Mouse (Mus musculus): ENCODE results near the gene Ism1.
A peak's percentile ranks its signal among the peaks of the same experiment; 100 is the strongest.

The Ism1 gene

DNA sequence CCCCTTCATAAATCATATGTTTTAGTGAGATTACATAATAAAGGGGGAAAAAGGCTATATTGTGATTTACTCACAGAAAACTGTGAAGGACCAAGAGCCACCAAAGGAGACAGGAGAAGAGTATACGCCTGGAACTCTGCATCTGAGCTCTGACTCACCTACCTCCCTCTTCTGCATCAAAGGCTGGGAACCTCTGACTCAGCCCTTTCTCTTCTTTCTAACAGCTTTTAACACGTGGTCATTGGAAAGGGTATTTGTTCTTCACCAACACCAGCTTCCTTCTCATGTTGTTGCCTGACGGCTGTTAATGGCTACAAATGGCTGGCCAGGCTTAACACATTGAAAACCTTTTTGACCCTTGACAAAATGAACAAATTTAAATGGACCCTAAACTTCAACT, 36.2 kb downstream of the Ism1 start:
- DNase-seq (ENCODE audit: low read depth) = no peak

DNA sequence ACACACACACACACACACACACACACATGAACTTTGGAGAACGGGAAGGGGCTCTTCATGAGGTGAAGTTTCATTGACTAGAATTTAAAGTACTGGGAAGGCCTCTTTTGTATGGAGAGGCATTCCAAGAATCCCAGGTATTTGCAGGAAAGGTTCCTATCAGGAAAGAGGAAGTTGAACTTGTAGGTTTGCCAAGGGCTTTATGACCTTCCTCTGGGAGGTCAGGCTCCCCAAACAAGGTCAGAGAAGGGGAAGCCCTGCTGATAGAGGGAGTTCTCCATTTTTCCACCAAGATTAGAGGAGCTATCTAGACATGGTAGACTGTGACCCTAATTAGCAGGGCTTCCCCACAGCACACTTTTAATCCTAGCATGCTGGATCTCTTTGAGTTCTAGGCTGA, 39.8 kb downstream of the Ism1 start:
- no peak for DNase-seq (ENCODE audit: low read depth)

DNA sequence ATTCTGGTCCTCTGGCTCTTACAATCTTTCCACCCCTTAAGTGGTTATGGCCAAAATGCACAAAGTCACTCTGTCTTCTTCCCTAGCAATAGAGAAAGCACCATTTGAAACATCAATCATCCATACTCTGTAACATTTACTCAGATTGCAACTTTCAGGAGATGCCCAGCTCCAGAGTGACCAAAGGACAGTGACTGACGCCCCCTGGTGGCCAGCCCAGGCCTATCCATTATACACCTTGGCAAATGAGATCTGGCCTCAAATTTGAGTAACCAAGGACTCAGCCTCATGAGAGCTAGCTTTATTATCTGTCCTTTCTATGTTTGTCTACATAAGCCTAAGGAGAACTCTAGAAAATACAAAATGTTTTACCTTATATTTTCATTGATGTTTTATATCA, 44.7 kb downstream of the Ism1 start:
- DNase-seq (ENCODE audit: low read depth) = no peak

DNA sequence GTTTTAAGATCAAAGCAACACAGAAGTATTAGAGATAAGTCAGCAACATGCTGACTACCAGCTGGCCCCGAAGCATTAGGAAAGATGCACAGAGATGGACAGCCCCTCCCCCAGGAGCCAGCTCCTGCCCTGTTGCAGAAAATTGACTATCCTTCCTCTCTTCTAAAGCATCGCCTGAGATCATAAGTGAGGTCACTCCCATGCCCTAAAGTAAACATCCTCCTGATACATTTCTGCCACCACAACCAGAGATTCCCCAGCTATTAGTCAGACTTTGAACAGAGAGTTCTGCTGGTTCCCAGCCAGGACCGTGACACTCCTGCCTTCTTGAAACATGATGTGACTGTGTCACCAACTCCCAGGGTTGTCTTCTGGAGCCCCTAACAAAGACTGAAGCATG, 45.3 kb downstream of the Ism1 start:
- no peak for DNase-seq (ENCODE audit: low read depth)

DNA sequence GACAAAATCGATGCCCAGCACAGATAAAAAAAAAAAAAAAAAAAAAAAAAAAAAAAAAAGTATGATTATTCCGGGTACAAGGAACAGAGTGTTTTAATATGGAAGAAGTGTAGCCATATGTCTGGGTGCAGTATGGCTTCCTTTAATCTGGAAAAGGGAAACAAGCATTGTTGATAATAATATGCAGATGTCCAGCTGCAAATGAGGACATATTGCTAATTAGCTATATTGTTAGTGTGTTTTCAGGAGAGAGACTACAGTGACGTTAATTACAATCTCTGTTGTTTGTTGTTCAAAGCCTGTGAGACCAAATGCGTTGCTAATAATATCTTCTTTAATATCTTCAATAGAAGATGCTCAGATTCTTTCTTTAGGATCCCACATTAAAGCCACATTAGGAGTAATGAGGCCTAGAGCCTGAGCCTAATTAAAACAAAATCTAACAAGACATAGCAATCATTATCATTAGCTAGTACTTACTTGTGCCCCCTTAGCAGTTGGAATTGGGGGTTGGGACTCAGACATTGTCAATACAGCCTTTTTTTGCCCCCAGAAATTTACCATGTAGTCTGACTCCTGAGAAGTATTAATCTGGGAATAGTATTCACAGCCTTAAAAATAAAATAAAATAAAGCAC, 46.3 kb downstream of the Ism1 start:
- DNase-seq (ENCODE audit: low read depth) = no peak

DNA sequence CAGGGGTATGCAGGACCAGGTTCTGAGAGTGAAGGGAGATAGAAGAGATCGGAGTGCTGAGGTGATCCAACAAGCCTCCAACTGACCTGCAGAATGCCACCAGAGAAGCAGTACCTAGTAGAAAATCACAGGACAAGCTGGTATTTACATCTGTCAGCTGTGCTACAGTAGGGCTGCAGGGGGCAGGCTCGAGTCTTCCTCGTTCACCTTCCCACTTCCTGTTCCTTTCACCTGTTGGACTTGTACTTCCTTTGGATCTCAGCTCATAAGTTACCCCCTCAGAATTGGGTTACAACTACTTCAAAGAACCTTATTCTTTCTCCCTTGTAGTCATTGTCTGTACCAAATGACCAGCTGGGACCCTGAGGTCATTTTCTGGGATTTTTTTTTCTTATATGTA, 47.4 kb downstream of the Ism1 start:
- DNase-seq (ENCODE audit: low read depth) = no peak

DNA sequence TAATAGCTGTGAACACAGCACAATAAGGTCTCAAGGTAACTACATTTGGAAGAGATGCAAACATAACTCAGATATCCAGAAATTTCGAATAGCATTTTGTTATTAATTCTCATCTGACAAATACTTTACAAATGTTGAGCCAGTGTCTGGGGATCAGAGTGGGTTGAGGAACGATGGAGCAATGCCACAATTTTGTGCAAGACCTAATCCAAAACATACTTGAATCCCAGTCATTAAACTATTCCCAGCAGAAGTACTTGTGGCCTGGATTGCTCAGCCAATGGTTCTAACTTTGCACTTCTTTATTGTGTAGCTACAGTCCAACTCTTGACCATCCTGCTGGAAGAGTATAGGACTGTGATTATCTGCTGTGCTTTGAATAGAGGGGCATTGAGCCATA, 50.1 kb downstream of the Ism1 start:
- peak; percentile 66 for DNase-seq (ENCODE audit: low read depth)

DNA sequence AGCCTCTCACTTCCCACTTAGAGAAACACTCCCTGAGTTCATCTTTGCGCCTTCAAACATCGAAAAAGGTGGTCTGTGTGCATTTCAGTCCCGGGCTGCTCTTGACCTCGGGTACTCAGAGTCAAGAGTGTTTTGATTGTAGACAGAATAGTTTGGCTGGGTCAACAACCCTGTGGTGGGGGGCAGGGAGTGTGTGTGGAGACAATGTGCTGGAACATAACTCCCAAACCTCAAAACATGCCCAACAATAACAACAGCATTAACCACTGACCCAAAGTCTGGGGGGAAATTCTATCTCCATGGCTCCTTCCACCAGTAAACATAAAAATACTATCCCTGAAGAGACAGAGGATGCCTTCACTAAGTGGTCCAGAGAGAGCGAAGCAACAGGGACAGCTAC, 51.4 kb downstream of the Ism1 start:
- no peak for DNase-seq (ENCODE audit: low read depth)

DNA sequence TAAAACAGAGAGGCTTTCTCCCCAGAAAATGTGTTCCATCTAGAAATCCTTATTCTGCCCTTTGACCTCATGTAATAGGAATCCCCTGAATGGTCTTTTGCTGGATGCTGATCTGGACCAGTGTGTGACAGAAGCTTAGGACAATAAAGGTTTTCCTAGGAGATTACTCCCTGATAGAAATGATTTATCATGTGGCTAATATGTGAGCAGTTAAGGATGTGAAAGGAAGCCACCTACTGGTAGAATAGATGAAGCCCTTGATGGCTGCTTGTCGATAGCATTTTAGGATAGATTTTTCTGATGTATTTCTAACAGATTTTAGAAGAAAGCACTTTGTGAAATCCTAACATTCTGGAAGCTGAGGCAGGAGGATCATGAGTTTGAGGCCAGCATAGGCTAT, 64.4 kb downstream of the Ism1 start:
- DNase-seq (ENCODE audit: low read depth) = no peak

DNA sequence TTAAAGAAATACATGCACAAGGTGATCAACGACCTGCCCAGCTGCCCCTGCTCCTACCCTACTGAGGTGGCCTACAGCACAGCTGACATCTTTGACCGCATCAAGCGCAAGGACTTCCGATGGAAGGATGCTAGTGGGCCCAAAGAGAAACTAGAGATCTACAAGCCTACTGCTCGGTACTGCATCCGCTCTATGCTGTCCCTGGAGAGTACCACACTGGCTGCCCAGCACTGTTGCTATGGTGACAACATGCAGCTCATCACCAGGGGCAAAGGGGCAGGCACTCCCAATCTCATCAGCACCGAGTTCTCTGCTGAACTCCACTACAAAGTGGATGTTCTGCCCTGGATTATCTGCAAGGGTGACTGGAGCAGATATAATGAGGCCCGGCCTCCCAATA, 79.0 kb downstream of the Ism1 start:
- no peak for DNase-seq (ENCODE audit: low read depth)

DNA sequence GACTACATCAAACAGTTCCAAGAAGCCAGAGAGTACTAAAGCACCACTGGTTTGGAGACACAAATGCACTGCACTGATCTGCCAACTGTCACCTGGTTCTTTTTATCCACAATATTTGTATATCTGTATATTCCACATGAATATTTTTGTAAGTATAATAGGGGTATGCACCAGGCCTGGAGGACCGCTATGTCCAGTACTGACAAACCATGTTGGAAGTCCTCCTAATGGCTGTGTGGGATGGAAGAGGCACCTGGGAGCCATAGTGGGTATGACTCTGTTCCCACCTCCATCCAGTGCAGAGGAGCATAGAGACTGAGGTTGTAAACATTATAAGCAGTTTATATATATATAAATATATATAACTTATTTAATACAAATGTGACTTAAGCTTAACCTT, 79.5 kb downstream of the Ism1 start:
- DNase-seq (ENCODE audit: low read depth) = no peak

DNA sequence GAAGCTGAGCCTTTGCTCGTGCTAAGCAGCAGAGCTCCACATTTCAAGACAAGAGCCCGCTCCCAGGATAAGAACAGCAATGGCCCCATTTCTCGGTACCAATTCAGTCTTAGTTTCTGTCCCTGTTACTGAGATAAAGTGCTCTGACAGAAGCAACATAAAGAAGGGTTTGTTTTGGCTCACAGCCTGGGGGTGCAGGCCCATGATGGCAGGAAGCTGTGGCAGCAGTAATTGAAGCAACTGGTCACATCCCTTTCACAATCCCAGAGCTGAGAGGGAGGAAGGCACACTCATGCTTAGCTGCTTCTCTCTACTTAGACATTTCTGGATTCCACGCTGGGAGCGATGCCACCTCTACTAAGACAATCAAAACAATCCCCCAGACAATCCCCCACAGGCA, 86.4 kb downstream of the Ism1 start:
- DNase-seq (ENCODE audit: low read depth) = no peak

DNA sequence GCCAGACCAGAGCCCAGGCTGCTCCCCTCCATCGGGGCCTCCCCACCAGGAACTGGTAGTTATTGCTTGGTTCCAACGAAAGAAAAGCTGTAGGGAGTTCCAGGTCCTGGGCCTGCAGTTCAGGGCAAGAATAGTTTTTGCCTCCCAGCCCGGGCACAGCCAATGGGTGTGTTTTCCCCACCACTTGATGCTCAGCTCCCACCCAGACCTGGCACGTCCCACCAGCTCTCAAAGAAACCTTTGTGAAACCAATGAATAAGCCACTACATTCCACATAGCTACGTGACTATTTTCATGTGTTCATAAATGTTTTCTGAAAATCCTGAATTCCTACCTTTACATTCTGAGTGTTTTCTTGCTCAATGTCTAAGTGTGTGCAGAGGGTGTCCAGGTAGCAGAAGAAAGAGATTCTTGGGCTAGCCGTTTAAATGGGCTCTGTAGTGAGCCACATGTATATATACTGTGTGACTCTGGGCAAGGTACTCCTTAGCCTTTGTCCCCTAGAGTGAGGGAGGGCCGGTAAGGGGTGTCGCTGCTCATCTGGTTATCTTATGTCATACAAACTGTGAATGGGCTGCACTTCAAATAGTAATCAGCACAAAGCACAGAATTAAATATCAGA, 97.1 kb downstream of the Ism1 start:
- DNase-seq (ENCODE audit: low read depth) = no peak

DNA sequence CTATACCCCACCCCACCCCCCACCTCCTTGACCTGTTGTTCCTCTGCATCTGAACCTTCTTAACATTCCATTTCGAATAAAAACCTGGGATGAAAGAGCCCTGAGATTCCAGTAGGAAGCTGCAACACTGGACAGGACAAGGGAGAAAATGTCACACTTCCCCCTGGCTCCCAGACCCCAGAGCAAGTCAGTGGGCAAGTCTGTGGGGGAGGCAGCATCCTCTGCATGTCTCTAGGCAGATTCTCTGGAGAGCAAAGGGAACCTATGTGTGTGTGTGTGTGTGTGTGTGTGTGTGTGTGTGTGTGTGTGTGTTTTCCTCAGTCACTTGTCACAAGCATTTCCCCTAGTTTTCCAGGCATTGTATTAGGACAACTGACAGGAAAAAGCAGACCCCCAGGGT, 98.7 kb downstream of the Ism1 start:
- DNase-seq (ENCODE audit: low read depth) = no peak

DNA sequence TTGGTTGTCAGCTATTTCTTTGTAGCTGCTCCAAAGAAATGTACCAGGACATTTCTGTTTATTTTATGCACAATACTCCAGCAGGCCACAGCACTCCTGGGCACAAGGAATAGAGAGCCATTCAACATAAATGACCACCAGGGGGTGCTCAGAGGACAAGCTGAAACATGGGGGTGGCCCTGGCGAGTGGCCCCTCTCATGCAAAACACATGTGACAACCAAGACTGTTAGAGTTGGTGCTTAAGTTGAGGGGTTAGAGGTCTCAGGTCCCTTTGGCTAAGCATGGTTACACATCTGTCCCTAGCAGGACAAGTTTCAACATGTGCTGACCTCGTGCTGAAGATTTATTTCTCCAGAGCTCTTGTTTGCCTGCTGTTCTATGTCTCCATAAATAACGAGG, 100.3 kb downstream of the Ism1 start:
- DNase-seq (ENCODE audit: low read depth) = no peak

DNA sequence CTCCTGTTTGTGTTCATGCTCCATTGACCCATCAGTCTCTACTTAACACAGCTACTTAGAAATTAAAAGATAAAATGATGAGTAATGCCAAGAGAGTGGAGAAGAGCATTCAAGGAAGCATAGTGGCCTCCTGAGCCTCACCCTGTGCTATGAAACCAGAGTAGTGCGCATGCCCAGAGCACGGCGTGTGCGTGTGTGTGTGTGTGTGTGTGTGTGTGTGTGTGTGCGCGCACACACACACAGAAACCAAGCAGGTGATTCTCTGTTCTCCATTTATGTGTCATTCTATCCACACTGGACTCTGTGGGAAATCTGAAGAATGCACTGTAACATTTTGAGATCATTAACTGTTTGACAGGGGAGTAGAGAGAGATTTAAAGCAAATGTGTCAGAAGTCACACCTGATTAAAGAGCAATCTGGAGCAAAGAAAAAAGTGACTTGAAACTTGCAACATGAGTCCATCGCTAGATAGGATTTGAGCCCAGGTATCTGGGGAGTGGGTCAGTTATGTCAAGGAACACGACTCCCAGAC, 105.4 kb downstream of the Ism1 start:
- no peak for DNase-seq (ENCODE audit: low read depth)

DNA sequence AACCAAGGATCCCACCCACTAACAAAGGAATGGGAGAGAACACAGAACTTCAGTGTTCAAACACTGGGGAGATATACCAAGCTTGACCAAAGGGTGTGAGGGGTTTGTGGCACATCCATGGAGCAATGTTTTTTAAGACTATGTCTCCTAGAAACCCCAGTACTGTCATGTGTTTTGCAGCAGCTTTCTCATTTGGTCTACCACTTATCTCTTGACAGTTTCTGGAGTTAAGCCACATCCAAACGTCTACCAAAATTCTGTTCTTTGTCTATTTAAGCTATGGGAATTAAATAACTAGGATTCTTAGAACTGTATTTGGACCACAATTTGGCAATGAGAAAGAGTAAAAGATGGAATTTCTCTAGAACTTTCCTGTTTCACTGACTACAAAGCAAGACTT, 106.5 kb downstream of the Ism1 start:
- no peak for DNase-seq (ENCODE audit: low read depth)

DNA sequence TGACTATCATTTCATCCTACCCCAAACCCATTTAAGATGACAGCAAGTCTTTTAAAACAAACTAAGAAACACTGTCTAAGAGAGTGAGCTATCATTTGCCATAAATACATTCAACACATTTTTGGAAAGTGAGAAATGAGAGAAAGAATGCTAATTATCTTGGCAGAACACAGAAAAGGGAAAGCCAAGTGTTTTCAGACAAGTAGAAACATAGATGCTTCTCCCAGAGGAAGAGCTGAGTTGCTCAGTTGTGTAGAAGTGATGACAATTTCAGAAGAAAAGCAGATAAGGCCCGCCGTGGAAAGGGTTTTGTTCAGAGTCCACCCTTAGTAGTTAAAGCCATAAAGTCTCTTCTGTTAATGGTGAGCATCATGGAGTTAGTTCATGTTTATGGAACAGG, 107.0 kb downstream of the Ism1 start:
- no peak for DNase-seq (ENCODE audit: low read depth)

DNA sequence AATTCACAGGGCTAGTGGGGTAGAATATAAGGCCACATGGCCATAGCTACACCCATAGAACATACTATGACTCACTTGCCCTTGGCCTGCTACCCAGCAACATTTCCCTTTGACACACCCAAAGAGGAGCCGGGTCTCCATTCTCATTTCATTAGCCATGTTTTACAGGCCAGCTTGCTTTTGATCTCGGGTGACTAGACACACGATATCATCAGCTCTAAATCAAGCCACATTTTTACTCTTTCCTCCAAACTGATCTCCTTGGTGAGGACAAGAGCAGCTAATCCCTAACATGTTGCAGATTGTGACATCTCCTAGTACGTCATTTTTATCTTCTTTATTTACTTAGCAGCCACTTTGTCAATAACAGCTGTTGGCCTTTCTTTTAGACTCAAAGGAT, 110.7 kb downstream of the Ism1 start:
- no peak for DNase-seq (ENCODE audit: low read depth)

DNA sequence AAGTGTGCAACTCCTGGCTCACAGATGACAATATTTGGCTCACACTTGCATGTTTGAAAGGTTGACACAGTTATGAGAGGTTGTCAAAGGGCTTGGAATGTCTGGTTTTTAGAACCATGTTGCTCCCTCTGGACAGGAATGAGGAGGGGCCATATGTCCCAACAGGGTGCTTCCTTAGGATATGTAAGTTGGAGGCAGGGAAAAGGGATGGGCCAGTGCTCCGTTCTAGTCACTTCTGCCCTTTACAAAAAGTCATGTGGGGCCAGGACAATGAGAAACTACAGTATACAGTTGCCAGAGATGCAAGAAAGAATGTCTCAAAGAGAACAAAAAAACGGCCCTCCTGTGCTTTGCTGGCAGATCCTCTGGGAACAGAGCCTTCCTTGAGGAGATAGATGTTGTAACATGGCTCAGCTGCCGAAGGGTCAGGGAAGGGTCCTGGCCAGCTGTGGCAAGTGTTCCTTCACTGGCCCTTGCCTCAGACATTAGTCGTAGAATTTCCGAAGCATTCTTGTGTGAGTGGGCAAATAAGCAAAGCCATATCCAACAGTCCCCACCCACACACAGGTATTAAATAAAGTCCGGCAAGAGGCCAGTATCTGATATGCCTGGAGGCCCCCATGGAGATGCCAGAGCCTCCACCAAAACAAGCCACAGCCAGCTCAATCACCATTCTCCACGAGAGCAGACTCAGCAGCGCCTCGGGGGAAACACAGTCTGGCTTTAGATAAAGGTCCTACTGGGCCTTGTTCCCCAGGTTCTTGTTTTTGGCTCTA, 114.6 kb downstream of the Ism1 start:
- peak; percentile 48 for DNase-seq (ENCODE audit: low read depth)

DNA sequence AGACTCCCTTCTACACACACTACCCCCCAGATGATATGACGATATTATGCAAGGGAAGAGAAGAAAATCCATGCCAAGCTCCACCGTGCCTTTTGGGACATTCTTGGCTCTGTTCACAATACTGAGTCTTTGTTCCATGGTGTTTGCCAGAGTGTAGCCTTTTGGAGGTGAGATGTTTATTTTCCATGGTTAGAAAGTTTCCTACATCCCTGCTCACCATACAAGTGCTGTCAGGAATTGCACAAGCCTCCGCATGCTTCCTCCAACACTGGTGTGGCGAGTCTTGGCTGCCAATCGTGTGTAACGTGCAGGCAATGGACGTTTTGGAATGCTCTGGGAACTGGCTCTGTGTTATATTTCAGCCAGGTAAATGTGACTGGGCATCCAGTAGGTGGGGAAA, 126.1 kb downstream of the Ism1 start:
- DNase-seq (ENCODE audit: low read depth) = peak; percentile 53

DNA sequence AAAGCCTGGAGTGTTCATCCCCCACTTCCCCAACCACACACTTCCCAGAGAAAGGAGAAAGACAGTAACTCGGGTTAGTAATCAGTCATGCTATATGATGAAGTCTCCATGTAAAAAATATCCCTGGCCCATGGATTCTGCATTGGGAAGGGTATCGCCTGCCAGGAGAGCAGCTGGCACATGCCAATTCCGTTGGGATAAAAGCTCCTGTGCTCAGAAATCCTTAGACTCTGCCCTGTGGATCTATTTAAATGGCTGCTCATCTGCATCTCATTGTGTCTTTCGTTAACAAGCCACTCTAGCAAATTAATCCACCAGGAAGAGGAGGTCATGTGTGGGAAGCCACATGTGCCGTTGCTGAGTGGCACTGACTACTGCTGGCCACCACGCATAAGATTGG, 129.9 kb downstream of the Ism1 start:
- DNase-seq (ENCODE audit: low read depth) = no peak

Data from fibroblast of lung, adult 2 months (primary cell).